Mouse (Mus musculus): ENCODE results near the gene Gm49403.
A peak's percentile ranks its signal among the peaks of the same experiment; 100 is the strongest.

The Gm49403 gene

GRCm38 (mm10) chr19:8919684-8920072, 35.9 kb downstream of the Gm49403 start:
- DNase-seq, result no peak

DNA sequence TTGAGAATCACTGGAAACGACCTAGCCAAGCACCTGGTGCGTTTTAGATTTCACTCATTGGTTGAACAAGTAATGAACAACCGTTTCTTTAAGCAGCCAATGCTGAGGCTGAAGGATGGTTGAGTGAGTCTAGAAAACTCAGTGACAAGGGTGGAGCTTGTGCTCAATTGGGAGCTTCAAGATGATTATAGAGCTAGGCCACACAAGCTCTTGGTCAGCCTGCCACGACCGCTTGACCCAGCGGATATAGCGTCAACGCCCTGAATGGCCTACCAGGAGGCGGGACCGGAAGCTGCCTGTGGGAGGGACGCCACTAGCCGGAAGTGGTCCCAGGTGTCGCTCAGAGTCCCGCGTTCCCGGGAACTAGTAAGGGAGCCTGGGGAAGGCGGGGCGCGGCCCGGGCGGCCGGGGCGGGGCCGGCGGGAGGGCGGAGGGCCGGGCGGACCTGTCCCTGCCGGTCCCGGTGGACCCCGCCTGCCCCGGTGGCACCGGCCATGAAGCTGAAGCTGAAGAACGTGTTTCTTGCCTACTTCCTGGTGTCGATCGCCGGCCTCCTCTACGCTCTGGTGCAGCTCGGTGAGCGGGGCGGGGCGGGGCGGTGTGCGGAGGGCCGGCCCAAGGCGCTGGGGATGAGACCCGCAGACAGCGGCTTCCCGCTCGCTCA, 36.5 kb downstream of the Gm49403 start, which contains the start of gene B3gat3:
B3gat3 (plus strand) TSS at position 302 of the 664 bp plus-strand sequence.
- peak; percentile 97 for DNase-seq

GRCm38 (mm10) chr19:8920836-8921291, 37.1 kb downstream of the Gm49403 start:
- DNase-seq, result peak; percentile 47

- DNase-seq, result no peak
Measured at GRCm38 (mm10) chr19:8921741-8922140, 38.0 kb downstream of the Gm49403 start.

GRCm38 (mm10) chr19:8926766-8927165, 43.0 kb downstream of the Gm49403 start:
- DNase-seq, result peak; percentile 9

DNA sequence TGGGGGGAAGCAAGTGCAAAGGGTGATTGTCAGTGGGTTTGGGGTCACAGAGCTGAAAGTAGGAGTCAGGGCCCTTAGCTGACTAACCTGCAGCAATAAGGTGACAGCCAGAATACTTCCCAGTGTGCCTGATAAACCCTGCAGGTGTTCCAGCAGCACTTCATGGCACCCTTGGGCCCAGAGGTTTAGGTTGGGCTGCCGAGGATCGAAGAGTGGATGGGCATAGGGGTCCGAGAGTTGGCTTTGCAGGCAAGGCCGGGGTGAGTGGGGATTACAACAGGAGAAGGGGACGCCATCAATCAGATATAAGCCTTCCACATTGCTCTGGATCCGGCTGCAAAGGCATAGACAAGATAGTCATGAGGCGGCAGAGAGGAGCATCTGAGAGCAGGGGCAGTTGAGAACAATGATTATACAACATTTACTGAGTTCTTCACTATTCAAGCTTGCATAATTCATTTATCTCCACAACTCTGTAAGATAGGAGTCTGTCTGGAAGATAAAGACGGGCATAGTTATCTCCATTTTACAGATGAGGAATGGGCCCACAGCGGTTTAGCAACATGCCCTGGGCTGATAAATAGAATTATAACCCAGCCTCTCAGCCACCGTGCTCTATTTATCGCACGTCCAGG, 44.3 kb downstream of the Gm49403 start:
- DNase-seq, result no peak

DNA sequence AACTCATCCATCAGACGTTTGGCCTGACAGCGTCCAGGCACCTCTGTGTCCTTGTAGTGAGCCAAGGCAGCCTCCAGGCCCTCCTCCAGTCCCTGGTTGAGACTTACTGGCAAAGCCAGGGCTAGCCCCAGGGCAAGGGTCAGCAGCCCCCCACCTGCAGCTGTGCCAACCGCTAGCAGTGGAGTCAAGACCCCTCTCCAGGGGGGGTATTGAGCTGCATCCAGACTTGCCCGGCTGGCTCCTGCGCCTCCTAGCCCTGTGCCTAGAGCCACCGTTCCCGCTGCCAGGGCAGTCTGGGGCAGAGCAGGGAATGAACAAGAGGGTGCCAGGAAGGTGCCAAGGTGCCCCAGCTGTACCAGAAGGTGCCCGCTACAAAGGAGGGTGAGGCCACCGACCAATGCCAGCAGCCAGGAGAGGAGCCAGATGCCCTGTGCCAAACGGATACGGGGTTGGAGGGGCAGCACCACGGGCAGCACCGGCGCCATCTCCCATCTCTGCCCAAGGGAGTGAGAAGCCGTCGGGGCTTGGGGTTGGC, 45.0 kb downstream of the Gm49403 start:
- no peak for DNase-seq

DNA sequence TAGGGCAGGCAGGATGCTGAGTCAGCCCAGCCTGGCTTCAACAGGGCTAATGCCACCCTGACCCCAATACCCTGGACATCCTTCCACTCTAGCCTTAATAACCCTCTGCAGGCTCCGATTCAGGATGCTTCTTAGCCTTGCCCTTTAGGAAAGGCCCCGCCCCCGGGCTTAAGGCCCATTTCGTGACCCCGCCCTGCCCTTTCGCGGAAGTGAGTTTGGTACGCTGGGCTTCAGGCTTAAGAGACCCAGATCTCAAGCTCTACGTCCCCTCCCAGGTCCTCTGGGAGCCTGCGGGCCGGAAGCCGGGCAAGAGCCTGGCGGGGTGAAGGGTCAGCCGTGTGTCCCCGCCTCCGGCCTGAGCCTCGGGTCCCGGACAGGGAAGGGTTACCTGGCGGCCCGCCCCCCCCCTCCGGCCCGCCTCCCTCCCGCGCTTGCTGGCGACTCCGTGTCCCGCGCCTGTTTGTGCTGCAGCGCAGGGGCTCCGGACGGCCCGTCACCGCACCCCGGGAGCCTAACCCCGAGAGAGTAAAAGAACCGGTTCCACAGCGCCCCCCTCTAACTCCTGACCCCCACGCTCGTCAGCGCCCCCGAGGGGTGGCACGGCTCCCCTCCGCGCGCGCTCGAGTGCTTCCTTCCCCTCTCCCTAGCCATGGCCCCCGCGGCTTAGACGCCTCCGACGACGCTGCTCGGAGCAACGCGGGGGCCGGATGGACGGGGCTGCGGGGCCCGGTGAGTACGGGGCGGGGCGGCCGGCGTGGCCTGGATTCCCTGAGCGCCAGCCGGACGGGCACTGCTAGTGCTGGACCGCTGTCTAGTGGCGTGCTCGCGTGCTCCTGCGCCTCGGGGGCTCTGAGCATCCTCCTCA, 45.7 kb downstream of the Gm49403 start, which contains the start of the genes Rom1 and Eml3:
Rom1 (minus strand) TSS at position 133 of the 865 bp plus-strand sequence.
Eml3 (plus strand) TSS at position 329 of the 865 bp plus-strand sequence.
- DNase-seq, result peak; percentile 95

DNA sequence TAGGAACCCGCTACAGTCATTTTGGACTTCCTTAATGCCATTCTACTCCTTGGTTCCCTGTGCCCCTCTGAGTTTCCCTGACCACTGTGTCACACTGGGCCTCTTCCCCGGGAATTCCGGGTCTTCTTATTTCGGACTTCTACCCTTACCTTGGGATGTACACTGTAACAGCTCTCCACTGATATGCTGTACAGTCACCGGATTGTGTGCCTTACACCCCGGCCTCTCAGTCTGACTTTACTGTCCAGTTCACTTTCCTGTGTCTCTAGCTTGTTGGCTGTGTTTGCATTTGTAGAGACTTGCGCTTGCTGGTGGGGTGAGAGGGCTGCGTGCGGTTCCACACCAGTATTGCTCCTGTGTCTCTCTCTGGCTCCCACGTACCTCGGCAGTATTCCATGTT, 46.4 kb downstream of the Gm49403 start:
- no peak for DNase-seq

GRCm38 (mm10) chr19:8930771-8931170, 47.0 kb downstream of the Gm49403 start:
- DNase-seq, result no peak

GRCm38 (mm10) chr19:8936736-8937135, 53.0 kb downstream of the Gm49403 start:
- DNase-seq, result no peak
